Mouse (Mus musculus) embryonic facial prominence, embryonic 11.5 days (tissue): ENCODE data around the gene Efs. TPM values are rescaled to one million over a fixed set of nuclear protein-coding genes. Genes with fewer than 3 reads are reported as not detected.

Experiments
- ATAC-seq: fragments of 200-750 bp; cut with Nextera tagmentation; replicated peaks from 2 replicates; pipeline ENCODE4 v1.8.0; 2017; ENCODE audit warnings: low read depth; ENCODE audit not compliant: insufficient number of reproducible peaks, low FRiP score, low TSS enrichment
- DNase-seq: peaks from one replicate; pipeline ENCODE4 v3.0.0-alpha.2; 2015; ENCODE audit warnings: low spot score
- H3K27ac ChIP-seq: fragments of 300-500 bp; sonication (generic); replicated peaks from 2 replicates; pipeline ENCODE4 v1.5.1; 2014; ENCODE audit warnings: mild to moderate bottlenecking, low read depth, low read length, control low read depth
- H3K27me3 ChIP-seq: fragments of 300-500 bp; sonication (generic); 2 replicates; pipeline ENCODE4 v1.6.1; 2014; ENCODE audit warnings: mild to moderate bottlenecking, low read length, moderate library complexity, mixed read lengths; ENCODE audit not compliant: control insufficient read depth, insufficient read depth
- H3K36me3 ChIP-seq: fragments of 300-500 bp; sonication (generic); replicated peaks from 2 replicates; pipeline ENCODE4 v1.6.1; 2014; ENCODE audit warnings: low read depth, mild to moderate bottlenecking, low read length, moderate library complexity, mixed read lengths; ENCODE audit not compliant: control insufficient read depth, insufficient read depth
- H3K4me1 ChIP-seq: fragments of 300-500 bp; sonication (generic); 2 replicates; pipeline ENCODE4 v1.6.1; 2014; ENCODE audit warnings: low read length, mixed read lengths; ENCODE audit not compliant: control insufficient read depth, insufficient read depth
- H3K4me2 ChIP-seq: fragments of 300-500 bp; sonication (generic); 2 replicates; pipeline ENCODE4 v1.6.1; 2014; ENCODE audit warnings: low read depth, mild to moderate bottlenecking, control low read depth, low read length, moderate library complexity
- H3K4me3 ChIP-seq: fragments of 300-500 bp; sonication (generic); 2 replicates; pipeline ENCODE4 v1.5.1; 2014; ENCODE audit warnings: low read depth, low read length, control low read depth
- H3K9ac ChIP-seq: fragments of 300-500 bp; sonication (generic); replicated peaks from 2 replicates; pipeline ENCODE4 v1.6.1; 2014; ENCODE audit warnings: mild to moderate bottlenecking, control low read depth, low read length
- H3K9me3 ChIP-seq: fragments of 300-500 bp; sonication (generic); replicated peaks from 2 replicates; pipeline ENCODE4 v1.6.1; 2016; ENCODE audit warnings: mild to moderate bottlenecking, low read length, inconsistent platforms, mixed read lengths; ENCODE audit not compliant: control insufficient read depth
- WGBS: fragments of 180-500 bp; shearing (Covaris S2); extraction: QIAGEN DNeasy Blood & Tissue Kit; methylation state at CpG from one replicate; pipeline ENCODE4 v1.1.7; 2014; 5-methylcytosine and 5-hydroxymethylcytosine counted together
- polyA plus RNA-seq: library from polyadenylated mRNA; unstranded; fragments of >200 nt; fragmentation: Nextera tagmentation; extraction: Ambion mirVana; gene quantifications from 2 replicates; pipeline ENCODE4 v1.2.1, GENCODE M21; 2014

Gene Efs
- polyA plus RNA-seq, 1 experiment from 2014 or later = 29.9 TPM

GRCm38 (mm10) chr14:54938431-54939219, 12.7 kb upstream of the Efs start:
- ATAC-seq = no peak
- no peaks in the 10 kb centered on the region for H3K27me3 ChIP-seq
- H3K36me3 ChIP-seq = no peaks in the 10 kb centered on the region
- H3K9me3 ChIP-seq = no peaks in the 10 kb centered on the region
- WGBS = 79% methylated on average over 15 of the region's 15 CpGs
- no peak overlapping the region for H3K4me2 ChIP-seq
- peaks cover 7% of the 10 kb centered on the region; the same call in 1 of the 2 replicates for H3K4me1 ChIP-seq
- no peak overlapping the region for H3K4me3 ChIP-seq
- no peak for DNase-seq
- H3K9ac ChIP-seq = no peak overlapping the region
- no peak overlapping the region for H3K27ac ChIP-seq

- DNase-seq (no peak), ATAC-seq (no peak)
- Histone ChIP-seq H3K27ac (no peak overlapping the region), H3K36me3 (no peaks in the 10 kb centered on the region), H3K4me1 (peaks cover 7% of the 10 kb centered on the region; the same call in 1 of the 2 replicates), H3K4me2 (no peak overlapping the region), H3K9me3 (no peaks in the 10 kb centered on the region), H3K9ac (no peak overlapping the region), H3K4me3 (no peak overlapping the region), H3K27me3 (no peaks in the 10 kb centered on the region)
- WGBS = 87% methylated on average over 16 of the region's 16 CpGs
These were observed 11.6 kb upstream of the Efs start for GRCm38 (mm10) chr14:54937361-54938182.

- WGBS = 31% methylated on average over 6 of the region's 6 CpGs
- H3K27ac ChIP-seq = no peak overlapping the region
- DNase-seq = peak; percentile 28
- H3K4me1 ChIP-seq = peaks cover 7% of the 10 kb centered on the region; the same call in 1 of the 2 replicates
- H3K36me3 ChIP-seq = no peaks in the 10 kb centered on the region
- peak overlapping the region; percentile 52 for H3K9ac ChIP-seq
- no peak overlapping the region for H3K4me3 ChIP-seq
- no peak for ATAC-seq
- no peaks in the 10 kb centered on the region for H3K9me3 ChIP-seq
- H3K4me2 ChIP-seq = no peak overlapping the region
- H3K27me3 ChIP-seq = no peaks in the 10 kb centered on the region
These were observed 10.9 kb upstream of the Efs start for GRCm38 (mm10) chr14:54936831-54937160.

GRCm38 (mm10) chr14:54935904-54936830, 10.2 kb upstream of the Efs start, which contains the start of gene Cmtm5:
Gene Cmtm5, plus strand, starts transcription at chr14:54936261.
- WGBS = 11% methylated on average over 8 of the region's 8 CpGs
- DNase-seq (no peak), ATAC-seq (no peak)
- Histone ChIP-seq H3K4me3 (no peak within 1 kb of the TSS), H3K4me1 (peaks cover 7% of the 10 kb centered on the region; the same call in 1 of the 2 replicates), H3K9me3 (no peaks in the 10 kb centered on the region), H3K9ac (peak within 1 kb of the TSS; percentile 52), H3K36me3 (no peaks in the 10 kb centered on the region), H3K4me2 (no peak within 1 kb of the TSS; the same call in 1 of the 2 replicates), H3K27me3 (no peaks in the 10 kb centered on the region), H3K27ac (peak within 1 kb of the TSS; percentile 52)

- WGBS = 37% methylated on average over 6 of the region's 6 CpGs
- DNase-seq (no peak), ATAC-seq (no peak)
- peaks cover 8% of the 10 kb centered on the region; the same call in 1 of the 2 replicates for H3K4me1 ChIP-seq
- H3K4me3 ChIP-seq = no peak within 1 kb of the TSS
- H3K27ac ChIP-seq = no peak within 1 kb of the TSS
- no peaks in the 10 kb centered on the region for H3K9me3 ChIP-seq
- H3K27me3 ChIP-seq = no peaks in the 10 kb centered on the region
- no peaks in the 10 kb centered on the region for H3K36me3 ChIP-seq
- H3K4me2 ChIP-seq = no peak within 1 kb of the TSS
- 0 out of 2 replicates have a peak within 1 kb of the TSS, but pooled peaks have one; percentile 6 for H3K9ac ChIP-seq
These were observed 6.8 kb upstream of the Efs start, which contains the start of gene Il25 for GRCm38 (mm10) chr14:54932645-54933150. Gene Il25, plus strand, starts transcription at chr14:54932695.

- DNase-seq (no peak), ATAC-seq (no peak)
- no peaks in the 10 kb centered on the region for H3K9me3 ChIP-seq
- no peak overlapping the region for H3K4me3 ChIP-seq
- no peak overlapping the region for H3K9ac ChIP-seq
- no peaks in the 10 kb centered on the region for H3K27me3 ChIP-seq
- no peaks in the 10 kb centered on the region for H3K36me3 ChIP-seq
- H3K4me1 ChIP-seq = peaks cover 5% of the 10 kb centered on the region
- H3K4me2 ChIP-seq = no peak overlapping the region
- 28% methylated on average over 2 of the region's 2 CpGs for WGBS
- H3K27ac ChIP-seq = no peak overlapping the region
These were observed 4.5 kb upstream of the Efs start for GRCm38 (mm10) chr14:54930431-54930830.

- H3K9ac ChIP-seq = no peak overlapping the region
- H3K4me1 ChIP-seq = peaks cover 9% of the 10 kb centered on the region
- H3K9me3 ChIP-seq = no peaks in the 10 kb centered on the region
- no peak overlapping the region for H3K4me3 ChIP-seq
- 67% methylated on average over 5 of the region's 5 CpGs for WGBS
- H3K36me3 ChIP-seq = no peaks in the 10 kb centered on the region
- H3K27ac ChIP-seq = no peak overlapping the region
- no peaks in the 10 kb centered on the region for H3K27me3 ChIP-seq
- H3K4me2 ChIP-seq = no peak overlapping the region
- ATAC-seq (no peak), DNase-seq (no peak)
These were observed 3.9 kb upstream of the Efs start for GRCm38 (mm10) chr14:54929801-54930200.
